Mouse (Mus musculus) ES-E14 (cell line): ENCODE data around the gene Pcdh11x. TPM values are rescaled to one million over a fixed set of nuclear protein-coding genes. Genes with fewer than 3 reads are reported as not detected.
"Not testable (repeated sequence)": the region's sequence is repeated elsewhere in the genome, so short reads cannot be mapped to it uniquely, and the experiment has no call there.

ENCODE experiments used
- DNase-seq: peaks from one replicate; pipeline ENCODE4 v3.0.0-alpha.2; 2013; ENCODE audit warnings: low read depth, low spot score
- H3K27ac ChIP-seq: 2 replicates; pipeline ENCODE4 v1.5.1; 2012; ENCODE audit warnings: low read depth, mild to moderate bottlenecking, low read length, moderate library complexity, mixed read lengths; ENCODE audit not compliant: poor library complexity, insufficient read depth, severe bottlenecking
- H3K36me3 ChIP-seq: 2 replicates; pipeline ENCODE4 v1.6.1; 2012; ENCODE audit warnings: mild to moderate bottlenecking, low read length, moderate library complexity, mixed read lengths; ENCODE audit not compliant: control insufficient read depth, poor library complexity, insufficient read depth, severe bottlenecking
- H3K4me1 ChIP-seq, 2 experiments: fragments of 150-350 bp in 1 of 2; sonication (generic) in 1 of 2; 2 replicates each; pipeline ENCODE4 v1.6.1; 2012; ENCODE audit warnings: low read length in 2 of 2, mild to moderate bottlenecking in 1 of 2, mixed read lengths in 1 of 2; ENCODE audit not compliant: control insufficient read depth in 2 of 2, insufficient read depth in 2 of 2, poor library complexity in 1 of 2
- H3K4me3 ChIP-seq, 2 experiments: fragments of 150-350 bp in 1 of 2; sonication (generic) in 1 of 2; 2 replicates each; pipeline ENCODE4 v1.5.1; 2012; ENCODE audit warnings: low read length in 2 of 2, low read depth in 1 of 2, mild to moderate bottlenecking in 1 of 2, mixed read lengths in 1 of 2; ENCODE audit not compliant: insufficient read depth in 1 of 2, poor library complexity in 1 of 2, severe bottlenecking in 1 of 2
- H3K9ac ChIP-seq: 2 replicates; pipeline ENCODE4 v1.6.1; 2012; ENCODE audit warnings: low read depth, mild to moderate bottlenecking, low read length, mixed read lengths; ENCODE audit not compliant: poor library complexity, insufficient read depth, severe bottlenecking
- H3K9me3 ChIP-seq: fragments of 150-350 bp; sonication (generic); 2 replicates; pipeline ENCODE4 v1.6.1; 2012; ENCODE audit warnings: low read depth, mild to moderate bottlenecking, low read length; ENCODE audit not compliant: control insufficient read depth, insufficient read depth
- CHD2 ChIP-seq: IDR thresholded peaks from 2 replicates; pipeline ENCODE4 v1.6.1; 2014; ENCODE audit warnings: mild to moderate bottlenecking, low read depth, low read length, inconsistent platforms
- HCFC1 ChIP-seq: IDR thresholded peaks from 2 replicates; pipeline ENCODE4 v1.6.1; 2012; ENCODE audit warnings: low read length, inconsistent platforms, borderline replicate concordance; ENCODE audit not compliant: insufficient read depth
- MAFK ChIP-seq: IDR thresholded peaks from 2 replicates; pipeline ENCODE4 v1.6.1; 2014; ENCODE audit warnings: mild to moderate bottlenecking, low read depth, low read length, inconsistent platforms; ENCODE audit not compliant: insufficient read depth
- ZC3H11A ChIP-seq: IDR thresholded peaks from 2 replicates; pipeline ENCODE4 v1.6.1; 2012; ENCODE audit warnings: low read depth, mild to moderate bottlenecking, inconsistent platforms, low read length, borderline replicate concordance
- ZNF384 ChIP-seq: IDR thresholded peaks from 2 replicates; pipeline ENCODE4 v1.6.1; 2012; ENCODE audit warnings: low read depth, low read length, inconsistent platforms
- in situ Hi-C, 2 experiments: fragments of 600-800 bp; cut with MboI; formaldehyde crosslinking; loops; one replicate each; pipeline ENCODE4 v1.15.1; 2025; ENCODE audit warnings: low sequenced_read_pairs in 2 of 2, inconsistent platforms in 1 of 2; ENCODE audit not compliant: unreplicated experiment in 2 of 2
- total RNA-seq: library from RNA; depleted of rRNA; stranded (reverse); fragments of 300-350 nt; gene quantifications from 2 replicates; pipeline ENCODE4 v1.2.3, GENCODE M21; 2012

Pcdh11x gene
- total RNA-seq, 1 experiment = 0.13 TPM

DNA sequence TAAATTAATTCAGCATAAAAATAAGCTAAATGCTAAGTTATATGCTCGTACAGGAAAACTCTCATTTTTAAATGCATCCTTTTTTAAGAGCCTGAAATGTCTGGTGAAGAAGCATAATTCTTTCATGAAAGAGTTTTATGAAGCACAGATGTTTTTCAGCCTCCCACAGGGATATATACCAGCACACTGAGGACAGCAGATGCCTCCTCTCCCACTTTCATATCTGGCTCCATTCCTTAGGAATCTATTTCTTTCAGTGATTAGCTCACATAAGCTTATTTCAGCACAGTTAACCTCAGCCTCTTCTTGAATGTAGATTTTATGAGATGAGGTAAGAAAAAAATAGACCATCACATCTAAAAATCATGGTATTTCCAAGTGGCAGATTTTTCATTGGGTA, 176.2 kb downstream of the Pcdh11x start:
- no peak for TF ChIP-seq MAFK
- no peak for TF ChIP-seq ZC3H11A
- no peak for TF ChIP-seq HCFC1
- no peak for TF ChIP-seq ZNF384
- no peak for TF ChIP-seq CHD2
- H3K36me3 ChIP-seq = no peaks in the 10 kb centered on the region
- no peak overlapping the region for H3K9ac ChIP-seq
- no peak overlapping the region for H3K4me3 ChIP-seq
- in situ Hi-C loops = no loop called here
- no peaks in the 10 kb centered on the region for H3K9me3 ChIP-seq
- no peaks in the 10 kb centered on the region for H3K4me1 ChIP-seq
- no peak for DNase-seq
- H3K27ac ChIP-seq = no peak overlapping the region

DNA sequence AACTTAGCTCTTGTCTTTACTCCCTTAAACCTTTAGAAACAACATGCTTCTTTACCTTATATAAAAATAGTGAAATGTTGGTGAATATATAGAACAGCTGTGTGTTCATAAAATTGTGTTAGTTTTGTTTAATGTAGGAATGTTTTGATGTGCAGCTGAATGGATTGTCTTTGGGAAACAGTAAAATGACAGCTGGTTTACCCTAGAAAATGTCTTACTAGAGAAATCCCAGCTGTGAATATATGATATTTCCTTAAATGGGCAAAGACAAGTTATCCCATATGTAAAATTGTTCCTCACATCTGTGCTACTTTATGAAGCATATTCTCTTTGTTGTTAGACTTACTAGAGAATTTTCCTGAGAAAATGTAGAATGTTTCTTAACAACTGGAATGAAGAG, 196.4 kb downstream of the Pcdh11x start:
- in situ Hi-C loops = no loop called here
- Histone ChIP-seq H3K9ac (no peak overlapping the region), H3K27ac (no peak overlapping the region), H3K4me3 (no peak overlapping the region), H3K9me3 (no peaks in the 10 kb centered on the region), H3K4me1 (no peaks in the 10 kb centered on the region), H3K36me3 (no peaks in the 10 kb centered on the region)
- no peak for DNase-seq
- TF ChIP-seq HCFC1 = no peak
- TF ChIP-seq ZNF384 = no peak
- no peak for TF ChIP-seq MAFK
- no peak for TF ChIP-seq ZC3H11A
- no peak for TF ChIP-seq CHD2

- no peaks in the 10 kb centered on the region for H3K9me3 ChIP-seq
- no peak overlapping the region for H3K27ac ChIP-seq
- no peak overlapping the region for H3K9ac ChIP-seq
- TF ChIP-seq MAFK (no peak), CHD2 (no peak), ZNF384 (no peak), ZC3H11A (no peak), HCFC1 (no peak)
- H3K36me3 ChIP-seq = no peaks in the 10 kb centered on the region
- in situ Hi-C loops = no loop called here
- no peak overlapping the region for H3K4me3 ChIP-seq
- no peak for DNase-seq
- no peaks in the 10 kb centered on the region for H3K4me1 ChIP-seq
Measured at GRCm38 (mm10) chrX:120524986-120525385, 234.9 kb downstream of the Pcdh11x start.

GRCm38 (mm10) chrX:120599309-120599708, 309.2 kb downstream of the Pcdh11x start:
- Histone ChIP-seq H3K9me3 (no peaks in the 10 kb centered on the region), H3K4me3 (no peak overlapping the region), H3K27ac (no peak overlapping the region), H3K4me1 (no peaks in the 10 kb centered on the region), H3K36me3 (no peaks in the 10 kb centered on the region), H3K9ac (no peak overlapping the region)
- TF ChIP-seq HCFC1 (no peak), MAFK (no peak), ZNF384 (no peak), CHD2 (no peak), ZC3H11A (no peak)
- in situ Hi-C loops = no loop called here
- DNase-seq = no peak

DNA sequence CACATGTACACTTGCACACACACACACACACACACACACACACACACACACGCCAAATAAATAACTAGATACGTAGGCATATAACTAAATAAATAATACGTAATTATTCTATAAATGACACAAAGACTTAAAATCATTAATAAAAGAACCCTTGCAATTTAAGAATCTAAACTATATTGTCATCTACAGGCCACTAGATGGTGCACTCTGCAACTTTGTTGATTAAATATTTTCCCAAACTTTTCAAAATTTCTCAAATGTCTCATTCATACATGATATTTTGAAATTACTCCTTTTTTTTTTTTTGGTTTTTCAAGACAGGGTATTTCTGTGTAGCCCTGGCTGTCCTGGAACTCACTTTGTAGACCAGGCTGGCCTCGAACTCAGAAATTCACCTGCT, 328.4 kb downstream of the Pcdh11x start:
- in situ Hi-C loops = no loop called here
- Histone ChIP-seq H3K9me3 (no peaks in the 10 kb centered on the region), H3K4me1 (no peaks in the 10 kb centered on the region), H3K27ac (no peak overlapping the region), H3K9ac (no peak overlapping the region), H3K36me3 (no peaks in the 10 kb centered on the region), H3K4me3 (no peak overlapping the region)
- TF ChIP-seq CHD2 (no peak), HCFC1 (no peak), MAFK (no peak), ZC3H11A (no peak), ZNF384 (no peak)
- DNase-seq = no peak

DNA sequence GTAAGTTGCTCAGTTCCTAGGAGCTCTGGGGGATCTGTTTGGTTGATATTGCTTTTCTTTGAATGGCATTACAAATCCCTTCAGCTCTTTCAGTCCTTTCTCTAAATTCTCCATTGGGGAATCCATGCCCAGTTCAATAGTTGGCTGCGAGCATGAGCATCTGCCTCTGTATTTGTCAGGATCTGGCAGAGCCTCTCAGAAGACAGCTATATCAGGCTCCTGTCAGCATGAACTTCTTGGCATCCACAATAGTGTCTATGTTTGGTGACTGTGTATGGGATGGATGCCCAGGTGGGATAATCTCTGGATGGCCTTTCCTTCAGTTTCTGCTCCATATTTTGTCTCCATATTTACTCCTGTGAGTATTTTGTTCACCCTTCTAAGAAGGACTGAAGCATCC, 380.2 kb downstream of the Pcdh11x start:
- H3K4me1 ChIP-seq, H3K9me3 ChIP-seq, in situ Hi-C loops, H3K36me3 ChIP-seq, H3K4me3 ChIP-seq, DNase-seq, H3K9ac ChIP-seq, H3K27ac ChIP-seq: not testable (repeated sequence)
